Mouse (Mus musculus) liver, postnatal 0 days (tissue): ENCODE measurements around the gene Dusp12. TPM values are rescaled to one million over a fixed set of nuclear protein-coding genes. Genes with fewer than 3 reads are reported as not detected.
A peak's percentile ranks its signal among the peaks of the same experiment; 100 is the strongest.

Experiments used
- ATAC-seq: fragments of 200-750 bp; cut with Nextera tagmentation; 2 replicates; pipeline ENCODE4 v1.8.0; 2017; ENCODE audit warnings: mild to moderate bottlenecking, moderate library complexity
- DNase-seq: peaks from one replicate; pipeline ENCODE4 v3.0.0-alpha.2; 2016
- H3K27ac ChIP-seq: fragments of 300-500 bp; sonication (generic); 2 replicates; pipeline ENCODE4 v1.5.1; 2014; ENCODE audit warnings: antibody characterized with exemption, moderate library complexity, mild to moderate bottlenecking, low read depth
- H3K27me3 ChIP-seq: fragments of 300-500 bp; sonication (generic); 2 replicates; pipeline ENCODE4 v1.6.1; 2014; ENCODE audit warnings: low read length, control low read depth, mixed read lengths; ENCODE audit not compliant: insufficient read depth
- H3K36me3 ChIP-seq: fragments of 300-500 bp; sonication (generic); replicated peaks from 2 replicates; pipeline ENCODE4 v1.6.1; 2014; ENCODE audit warnings: mild to moderate bottlenecking, control low read depth, low read length, moderate library complexity, mixed read lengths; ENCODE audit not compliant: insufficient read depth
- H3K4me1 ChIP-seq: fragments of 300-500 bp; sonication (generic); 2 replicates; pipeline ENCODE4 v1.6.1; 2014; ENCODE audit warnings: antibody characterized with exemption, mild to moderate bottlenecking, control low read depth; ENCODE audit not compliant: insufficient read depth
- H3K4me2 ChIP-seq: fragments of 300-500 bp; sonication (generic); 2 replicates; pipeline ENCODE4 v1.6.1; 2014; ENCODE audit warnings: low read depth, mild to moderate bottlenecking, low read length, moderate library complexity, mixed read lengths
- H3K4me3 ChIP-seq: fragments of 300-500 bp; sonication (generic); 2 replicates; pipeline ENCODE4 v1.5.1; 2014; ENCODE audit warnings: low read depth, low read length
- H3K9ac ChIP-seq: fragments of 300-500 bp; sonication (generic); replicated peaks from 2 replicates; pipeline ENCODE4 v1.6.1; 2014; ENCODE audit warnings: mild to moderate bottlenecking, moderate library complexity
- H3K9me3 ChIP-seq: fragments of 300-500 bp; sonication (generic); 2 replicates; pipeline ENCODE4 v1.6.1; 2016; ENCODE audit warnings: mild to moderate bottlenecking, control low read depth, low read length, mixed read lengths
- CTCF ChIP-seq: sonication (generic); IDR thresholded peaks from 2 replicates; pipeline ENCODE4 v1.5.1; 2016; ENCODE audit warnings: antibody characterized with exemption, low read depth
- EP300 ChIP-seq: IDR thresholded peaks from 2 replicates; pipeline ENCODE4 v1.6.1; 2016; ENCODE audit warnings: antibody characterized with exemption, low read depth, mild to moderate bottlenecking
- WGBS: fragments of 180-500 bp; shearing (Covaris S2); extraction: QIAGEN DNeasy Blood & Tissue Kit; methylation state at CpG from one replicate; pipeline ENCODE4 v1.1.7; 2014; ENCODE audit not compliant: insufficient replicate concordance; 5-methylcytosine and 5-hydroxymethylcytosine counted together
- polyA plus RNA-seq: library from polyadenylated mRNA; unstranded; fragments of >200 nt; fragmentation: Nextera tagmentation; extraction: Ambion mirVana; gene quantifications from 2 replicates; pipeline ENCODE4 v1.2.1, GENCODE M21; 2015

The Dusp12 gene
- polyA plus RNA-seq, 1 experiment from 2014 or later, result 26.1 TPM

- H3K4me2 ChIP-seq, result peak overlapping the region; percentile 52
- H3K9ac ChIP-seq, result peak overlapping the region; percentile 31; the same call in 1 of the 2 replicates
- ATAC-seq (no peak), DNase-seq (no peak)
- TF ChIP-seq EP300, result no peak
- TF ChIP-seq CTCF, result no peak
- no peaks in the 10 kb centered on the region for H3K27me3 ChIP-seq
- H3K9me3 ChIP-seq, result no peaks in the 10 kb centered on the region
- H3K4me1 ChIP-seq, result peaks cover 44% of the 10 kb centered on the region
- 34% methylated on average over 3 of the region's 3 CpGs for WGBS
- H3K27ac ChIP-seq, result 0 out of 2 replicates have a peak overlapping the region, but pooled peaks have one; percentile 49
- peak overlapping the region; percentile 11 for H3K4me3 ChIP-seq
- no peaks in the 10 kb centered on the region for H3K36me3 ChIP-seq
Observed at GRCm38 (mm10) chr1:170862435-170862717, 23.0 kb downstream of the Dusp12 start.

- H3K4me3 ChIP-seq, result peak overlapping the region; percentile 11
Observed at GRCm38 (mm10) chr1:170861671-170862434, 23.5 kb downstream of the Dusp12 start.

GRCm38 (mm10) chr1:170858872-170859271 is 26.5 kb downstream of the Dusp12 start:
- no peak overlapping the region for H3K4me3 ChIP-seq
- no peaks in the 10 kb centered on the region for H3K27me3 ChIP-seq
- no peak overlapping the region for H3K27ac ChIP-seq
- TF ChIP-seq CTCF (no peak), EP300 (no peak)
- no peak overlapping the region for H3K4me2 ChIP-seq
- WGBS, result 67% methylated on average over 1 of the region's 2 CpGs
- H3K9ac ChIP-seq, result no peak overlapping the region
- H3K4me1 ChIP-seq, result peaks cover 30% of the 10 kb centered on the region
- H3K9me3 ChIP-seq, result no peaks in the 10 kb centered on the region
- no peak for DNase-seq
- H3K36me3 ChIP-seq, result no peaks in the 10 kb centered on the region
- ATAC-seq, result no peak

More at GRCm38 (mm10) chr1:170861671-170862434, 23.5 kb downstream of the Dusp12 start:
- ATAC-seq (no peak), DNase-seq (no peak)
- Histone ChIP-seq H3K27ac (peak overlapping the region; percentile 37; the same call in 1 of the 2 replicates), H3K4me2 (peak overlapping the region; percentile 52), H3K36me3 (no peaks in the 10 kb centered on the region), H3K9ac (no peak overlapping the region), H3K9me3 (no peaks in the 10 kb centered on the region), H3K27me3 (no peaks in the 10 kb centered on the region), H3K4me1 (peaks cover 44% of the 10 kb centered on the region)
- WGBS, result 51% methylated on average over 13 of the region's 13 CpGs
- TF ChIP-seq CTCF, result no peak
- no peak for TF ChIP-seq EP300

- 78% methylated on average over 2 of the region's 2 CpGs for WGBS
- Histone ChIP-seq H3K4me1 (peaks cover 17% of the 10 kb centered on the region), H3K4me2 (no peak overlapping the region), H3K27ac (no peak overlapping the region), H3K9me3 (no peaks in the 10 kb centered on the region), H3K4me3 (no peak overlapping the region), H3K27me3 (no peaks in the 10 kb centered on the region), H3K9ac (no peak overlapping the region), H3K36me3 (0 out of 2 replicates have a peak, but pooled peaks cover 7% of the 10 kb centered on the region)
- TF ChIP-seq EP300 (no peak), CTCF (no peak)
- ATAC-seq, result no peak
- no peak for DNase-seq
Observed at GRCm38 (mm10) chr1:170857369-170857768, 28.0 kb downstream of the Dusp12 start.

GRCm38 (mm10) chr1:170855056-170855760 is 30.1 kb downstream of the Dusp12 start:
- Histone ChIP-seq H3K4me1 (peaks cover 6% of the 10 kb centered on the region), H3K27ac (0 out of 2 replicates have a peak overlapping the region, but pooled peaks have one; percentile 16), H3K9me3 (no peaks in the 10 kb centered on the region), H3K27me3 (no peaks in the 10 kb centered on the region), H3K4me3 (no peak overlapping the region), H3K9ac (no peak overlapping the region), H3K36me3 (peaks cover 21% of the 10 kb centered on the region), H3K4me2 (no peak overlapping the region)
- DNase-seq (no peak), ATAC-seq (peak; percentile 68)
- 68% methylated on average over 13 of the region's 13 CpGs for WGBS
- TF ChIP-seq CTCF, result no peak
- TF ChIP-seq EP300, result peak; percentile 53; the same call in 1 of the 2 replicates

- Histone ChIP-seq H3K27ac (no peak overlapping the region), H3K36me3 (peaks cover 25% of the 10 kb centered on the region), H3K27me3 (no peaks in the 10 kb centered on the region), H3K4me2 (no peak overlapping the region), H3K4me3 (no peak overlapping the region), H3K9me3 (no peaks in the 10 kb centered on the region), H3K4me1 (peaks cover 6% of the 10 kb centered on the region), H3K9ac (no peak overlapping the region)
- WGBS, result 67% methylated on average over 3 of the region's 3 CpGs
- DNase-seq (no peak), ATAC-seq (0 out of 2 replicates have a peak, but pooled peaks have one; percentile 24)
- TF ChIP-seq EP300, result no peak
- TF ChIP-seq CTCF, result no peak
Observed at GRCm38 (mm10) chr1:170853604-170854003, 31.7 kb downstream of the Dusp12 start.
